Mouse (Mus musculus) ovary, adult 18-20 months (tissue): ENCODE results near the gene Pm20d1.
A peak's percentile ranks its signal among the peaks of the same experiment; 100 is the strongest.

Source experiments
- DNase-seq: peaks from one replicate; pipeline ENCODE4 v3.0.0; 2022; ENCODE audit warnings: low spot score, mixed read lengths

Pm20d1 gene

DNA sequence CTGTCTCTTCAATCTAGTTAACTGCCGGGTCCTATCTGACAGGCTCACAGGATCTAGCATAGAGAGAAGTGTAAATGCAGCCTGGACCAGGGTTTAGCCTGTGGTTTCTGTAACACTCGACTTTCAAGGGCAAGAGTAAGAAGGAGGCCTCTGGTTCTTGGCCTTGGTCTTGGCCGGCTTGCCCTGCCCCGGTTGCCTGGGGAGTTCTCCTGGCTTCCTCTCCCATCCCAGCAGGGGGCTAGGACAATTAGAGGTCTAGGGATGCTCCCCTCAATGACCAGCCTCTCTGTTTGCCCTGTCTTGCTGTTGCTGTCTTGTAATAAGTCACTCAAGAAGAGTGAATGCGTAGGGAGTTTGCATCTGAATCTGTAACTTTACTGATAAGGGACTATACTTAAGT lies 32.1 kb downstream of the Pm20d1 start:
- DNase-seq, result peak; percentile 39

DNA sequence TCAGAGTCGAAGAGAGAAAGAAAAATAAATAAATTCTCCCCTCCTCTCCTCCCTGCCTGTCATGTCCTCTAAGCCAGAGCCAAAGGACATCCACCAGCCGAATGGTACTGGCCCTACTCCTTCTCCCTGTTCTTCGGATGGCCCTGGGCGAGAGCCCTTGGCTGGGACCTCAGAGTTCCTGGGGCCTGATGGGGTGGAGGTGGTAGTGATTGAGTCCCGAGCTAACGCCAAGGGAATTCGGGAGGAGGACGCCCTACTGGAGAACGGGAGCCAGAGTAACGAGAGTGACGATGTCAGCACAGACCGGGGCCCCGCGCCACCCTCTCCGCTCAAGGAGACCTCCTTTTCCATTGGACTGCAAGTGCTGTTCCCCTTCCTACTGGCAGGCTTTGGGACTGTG lies 33.4 kb downstream of the Pm20d1 start:
- DNase-seq, result no peak

GRCm38 (mm10) chr1:131830971-131831641 lies 33.9 kb downstream of the Pm20d1 start:
- DNase-seq, result no peak

DNA sequence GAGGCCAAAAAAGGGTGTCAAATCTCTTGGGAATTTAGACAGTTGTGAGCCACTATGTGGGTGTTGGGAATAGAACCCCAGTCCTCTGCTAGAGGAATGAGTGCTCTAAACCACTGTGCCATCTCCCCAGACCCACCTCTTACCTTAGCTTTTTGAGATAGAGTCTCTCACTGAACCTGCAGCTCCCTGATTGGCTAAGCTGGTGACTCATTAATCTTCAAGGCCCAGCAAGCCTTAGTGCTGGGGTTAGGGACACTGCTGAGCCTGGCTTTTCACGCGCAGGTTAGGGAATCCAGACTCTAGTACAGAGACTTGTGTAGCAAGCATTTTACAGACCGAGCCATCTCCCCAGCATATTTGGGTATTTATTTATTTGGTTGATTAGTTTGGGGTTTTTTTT lies 39.9 kb downstream of the Pm20d1 start:
- no peak for DNase-seq

- DNase-seq, result peak; percentile 72
These were observed 41.4 kb downstream of the Pm20d1 start for GRCm38 (mm10) chr1:131838542-131838941.

- no peak for DNase-seq
These were observed 42.1 kb downstream of the Pm20d1 start for GRCm38 (mm10) chr1:131839279-131839678.

- DNase-seq, result no peak
These were observed 45.0 kb downstream of the Pm20d1 start for GRCm38 (mm10) chr1:131842221-131842620.

DNA sequence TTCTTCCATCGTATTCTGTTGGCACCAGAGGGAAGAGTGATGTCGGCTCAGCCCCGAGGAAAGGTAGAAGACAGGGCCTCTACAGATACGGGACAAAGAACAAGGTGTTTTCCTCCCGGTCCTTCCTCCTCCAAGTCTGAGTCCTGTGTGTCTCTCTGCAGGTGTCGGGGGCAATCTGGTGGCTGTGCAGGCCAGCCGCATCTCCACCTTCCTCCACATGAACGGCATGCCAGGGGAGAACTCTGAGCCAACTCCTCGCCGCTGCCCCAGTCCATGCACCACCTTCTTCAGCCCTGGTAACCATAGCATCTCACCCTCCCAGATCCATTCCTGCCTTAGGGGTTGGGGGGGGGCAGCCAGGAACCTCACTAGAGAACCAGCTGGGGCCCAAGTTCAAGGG lies 46.6 kb downstream of the Pm20d1 start:
- DNase-seq, result no peak

DNA sequence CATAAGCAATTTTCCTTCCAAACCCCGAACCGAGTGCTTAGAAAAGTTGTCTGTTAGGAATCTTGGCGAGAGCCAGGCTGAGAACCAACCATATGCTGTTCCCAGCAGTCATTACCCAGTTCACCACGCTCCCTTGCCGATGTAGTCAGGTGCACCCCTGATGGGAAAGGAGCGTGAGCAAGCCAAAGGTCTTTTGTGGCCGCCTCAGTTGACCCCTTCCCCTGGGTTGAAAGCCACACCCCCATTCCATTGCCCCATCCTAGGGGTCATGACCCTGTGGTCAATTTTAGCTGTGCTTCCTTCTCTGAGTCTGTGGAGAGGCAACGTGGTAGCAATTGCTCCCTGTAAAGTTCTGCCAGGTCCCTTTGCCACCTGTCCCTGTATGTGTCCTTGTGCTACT lies 47.7 kb downstream of the Pm20d1 start:
- DNase-seq, result no peak

DNA sequence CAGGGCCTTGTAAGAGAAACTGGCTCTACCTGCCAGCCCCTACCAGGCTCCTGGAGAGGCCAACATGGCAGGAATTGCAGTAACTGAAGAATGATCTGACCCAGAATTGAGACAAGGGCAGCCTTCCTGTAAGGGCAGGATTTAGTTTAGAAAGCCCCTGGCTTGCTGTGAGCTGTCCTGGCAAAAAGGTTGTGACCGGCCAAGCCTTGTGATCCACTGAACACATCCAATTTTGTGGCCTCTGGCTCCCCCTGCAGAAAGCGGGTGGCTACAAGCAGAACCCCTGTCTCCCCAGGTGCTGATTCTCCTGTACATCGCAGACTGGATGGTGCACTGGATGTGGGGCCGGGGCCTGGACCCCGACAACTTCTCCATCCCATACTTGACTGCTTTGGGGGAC lies 49.1 kb downstream of the Pm20d1 start:
- DNase-seq, result peak; percentile 36

DNA sequence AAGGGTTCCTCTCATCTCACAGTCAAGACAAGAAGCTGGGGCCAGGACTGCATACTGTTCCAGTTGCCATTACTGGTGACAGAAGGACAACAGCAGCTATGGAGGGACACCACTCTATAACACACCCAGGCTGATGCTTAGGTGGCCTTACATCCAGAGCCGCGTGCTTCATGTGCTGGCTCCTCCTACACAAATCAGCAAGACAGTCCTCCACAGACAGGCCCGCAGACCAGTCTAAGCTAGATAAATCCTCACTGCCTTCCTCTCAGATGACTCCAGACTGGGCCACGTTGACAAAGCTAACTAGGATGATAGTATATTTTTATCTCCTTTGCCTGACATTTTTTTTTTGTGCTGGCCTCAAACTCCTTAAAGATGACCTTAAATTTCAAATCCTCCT lies 64.6 kb downstream of the Pm20d1 start:
- no peak for DNase-seq

- no peak for DNase-seq
These were observed 68.4 kb downstream of the Pm20d1 start for GRCm38 (mm10) chr1:131865596-131865995.

GRCm38 (mm10) chr1:131866304-131866999 lies 69.3 kb downstream of the Pm20d1 start:
- DNase-seq, result no peak

GRCm38 (mm10) chr1:131867093-131867945 lies 70.1 kb downstream of the Pm20d1 start, which contains the start of gene Rab29:
TSS of gene Rab29 (plus strand) at chr1:131867224.
- DNase-seq, result peak; percentile 83

- DNase-seq, result no peak
These were observed 70.7 kb downstream of the Pm20d1 start for GRCm38 (mm10) chr1:131867946-131868290.

DNA sequence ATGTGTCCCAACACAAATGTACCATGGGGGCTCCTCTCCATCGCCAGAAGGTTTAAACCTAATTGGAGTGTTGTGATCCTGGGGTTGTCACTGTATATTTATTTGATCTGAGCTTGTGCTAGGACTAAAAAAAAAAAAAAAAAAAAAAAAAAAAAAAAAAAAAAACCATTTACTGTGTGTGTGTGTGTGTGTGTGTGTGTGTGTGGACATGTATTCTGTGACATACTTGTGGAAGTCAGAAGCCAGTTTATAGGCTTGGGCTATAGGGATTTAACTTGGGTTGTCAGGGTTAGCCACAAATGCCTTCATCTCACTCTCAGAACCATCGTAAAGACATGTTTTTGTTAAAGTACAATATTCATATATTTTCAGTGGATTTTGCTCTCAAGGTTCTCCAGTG lies 72.4 kb downstream of the Pm20d1 start:
- DNase-seq, result no peak
